Mouse (Mus musculus) cerebellum, postnatal 14 days (tissue): Measurements from ENCODE around the gene Grap2.

Source experiments
- DNase-seq, 2 experiments: peaks; one replicate each; pipeline ENCODE4 v3.0.0; 2021; ENCODE audit warnings: mixed read lengths in 2 of 2

Gene Grap2

GRCm38 (mm10) chr15:80685603-80685895, 113.2 kb downstream of the Grap2 start:
- peak in 1 of 2 experiments; percentile 48 for DNase-seq

GRCm38 (mm10) chr15:80688536-80688935, 116.1 kb downstream of the Grap2 start:
- no peak for DNase-seq

GRCm38 (mm10) chr15:80693492-80693891, 121.1 kb downstream of the Grap2 start:
- DNase-seq: no peak

GRCm38 (mm10) chr15:80694125-80694910, 121.9 kb downstream of the Grap2 start:
- DNase-seq: peak; percentile 90 to 91

- no peak for DNase-seq
Observed at GRCm38 (mm10) chr15:80697564-80697963, 125.2 kb downstream of the Grap2 start.

GRCm38 (mm10) chr15:80701481-80702257, 129.3 kb downstream of the Grap2 start:
- DNase-seq: peak in 1 of 2 experiments; percentile 1
